Mouse (Mus musculus) T-helper 1 cell (primary cell): ENCODE results near the gene Ccdc81.

Experiments
- in situ Hi-C: fragments of 300-600 bp; cut with MboI, MseI; formaldehyde crosslinking; loops from one replicate; pipeline ENCODE4 v1.15.1; 2025; ENCODE audit warnings: high pct_unique_total_duplicates

The Ccdc81 gene

DNA sequence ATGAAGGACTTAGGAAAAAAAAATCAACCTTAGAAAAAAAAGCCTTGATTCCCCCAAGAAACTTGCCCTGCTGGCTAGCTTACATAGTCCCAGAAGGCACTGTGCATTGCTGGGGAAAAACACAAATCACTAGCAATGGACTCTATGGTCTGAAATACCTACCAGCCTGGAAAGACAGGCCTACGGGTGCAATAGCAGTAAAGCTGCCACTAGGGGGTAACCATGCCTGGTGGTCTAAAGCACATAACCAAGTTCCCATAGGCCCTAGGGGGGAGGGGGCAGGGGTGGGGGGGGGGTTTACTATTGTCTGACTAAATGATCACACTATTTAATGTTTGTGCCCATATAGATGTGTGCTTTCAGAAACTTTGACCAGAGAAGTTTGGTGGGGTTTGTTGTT, 38.7 kb downstream of the Ccdc81 start:
- in situ Hi-C loops: no loop called here

GRCm38 (mm10) chr7:89856440-89857217, 46.8 kb downstream of the Ccdc81 start:
- in situ Hi-C loops: no loop called here

DNA sequence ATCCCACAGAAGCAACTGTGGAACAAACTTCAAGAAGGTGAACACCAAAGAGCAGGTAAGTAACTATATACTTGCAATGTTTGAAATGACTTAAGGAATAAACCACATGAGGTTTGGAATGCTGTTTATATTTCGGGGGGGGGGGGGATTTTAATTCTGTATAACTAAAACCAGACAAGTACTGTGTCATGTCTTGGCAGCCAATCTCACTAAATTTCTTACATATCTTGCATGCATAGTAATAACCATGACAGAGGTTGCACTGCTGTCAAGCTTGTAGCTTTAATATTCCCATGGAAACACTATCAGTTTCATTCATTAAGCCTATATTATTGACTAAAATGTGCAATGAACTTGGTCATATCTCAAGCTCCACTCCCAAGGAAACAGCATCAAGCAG, 48.2 kb downstream of the Ccdc81 start:
- in situ Hi-C loops: no loop called here

- in situ Hi-C loops: no loop called here
Measured at GRCm38 (mm10) chr7:89853131-89853530, 50.3 kb downstream of the Ccdc81 start.

GRCm38 (mm10) chr7:89852158-89853095, 51.0 kb downstream of the Ccdc81 start:
- in situ Hi-C loops: no loop called here

- in situ Hi-C loops: no loop called here
Measured at GRCm38 (mm10) chr7:89850510-89850909, 52.9 kb downstream of the Ccdc81 start.

- in situ Hi-C loops: loop anchor here (5.0 to 10.0 kb wide), 2 partner anchors 371 to 758 kb away; no protein-coding TSS in a partner anchor
Measured at GRCm38 (mm10) chr7:89845669-89846068, 57.8 kb downstream of the Ccdc81 start.

- in situ Hi-C loops: loop anchor here (5.0 to 10.0 kb wide), 2 partner anchors 331 to 369 kb away; no protein-coding TSS in a partner anchor
Measured at GRCm38 (mm10) chr7:89843533-89843932, 59.9 kb downstream of the Ccdc81 start.

DNA sequence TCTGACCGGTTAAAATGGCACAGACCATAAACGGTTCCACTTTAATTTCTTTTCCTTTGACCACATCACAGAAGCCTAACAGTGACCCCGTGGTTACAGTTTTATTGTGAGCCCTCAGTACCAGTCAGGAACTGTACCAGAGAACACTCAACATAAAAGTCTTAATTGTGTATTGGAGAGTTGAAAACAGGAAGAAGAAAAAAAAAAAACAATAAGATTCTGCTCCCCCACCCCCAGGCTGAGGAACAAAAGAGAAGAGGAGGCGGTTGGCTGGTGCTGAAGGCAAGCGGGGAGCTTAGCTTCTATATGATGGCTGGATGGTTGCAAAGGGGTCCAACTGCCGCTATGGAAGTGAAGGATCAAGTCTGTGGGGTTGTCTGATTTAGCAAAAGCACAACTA, 60.3 kb downstream of the Ccdc81 start:
- in situ Hi-C loops: loop anchor here (5.0 to 10.0 kb wide), 2 partner anchors 331 to 368 kb away; no protein-coding TSS in a partner anchor

DNA sequence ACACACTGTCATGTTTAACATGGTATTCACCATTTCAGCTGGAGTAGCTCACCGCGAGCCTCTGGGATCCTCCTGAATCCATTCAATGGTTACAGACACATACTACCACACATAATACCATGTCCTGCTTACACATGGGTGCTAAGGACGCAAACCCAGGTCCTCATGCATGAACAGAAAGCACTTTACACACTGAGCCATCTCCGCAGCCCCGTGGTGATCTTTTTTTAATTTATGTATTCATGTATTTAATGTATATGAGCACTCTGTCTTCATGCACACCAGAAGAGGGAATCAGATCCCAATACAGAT, 61.1 kb downstream of the Ccdc81 start:
- in situ Hi-C loops: loop anchor here (5.0 to 10.0 kb wide), 2 partner anchors 330 to 368 kb away; no protein-coding TSS in a partner anchor

DNA sequence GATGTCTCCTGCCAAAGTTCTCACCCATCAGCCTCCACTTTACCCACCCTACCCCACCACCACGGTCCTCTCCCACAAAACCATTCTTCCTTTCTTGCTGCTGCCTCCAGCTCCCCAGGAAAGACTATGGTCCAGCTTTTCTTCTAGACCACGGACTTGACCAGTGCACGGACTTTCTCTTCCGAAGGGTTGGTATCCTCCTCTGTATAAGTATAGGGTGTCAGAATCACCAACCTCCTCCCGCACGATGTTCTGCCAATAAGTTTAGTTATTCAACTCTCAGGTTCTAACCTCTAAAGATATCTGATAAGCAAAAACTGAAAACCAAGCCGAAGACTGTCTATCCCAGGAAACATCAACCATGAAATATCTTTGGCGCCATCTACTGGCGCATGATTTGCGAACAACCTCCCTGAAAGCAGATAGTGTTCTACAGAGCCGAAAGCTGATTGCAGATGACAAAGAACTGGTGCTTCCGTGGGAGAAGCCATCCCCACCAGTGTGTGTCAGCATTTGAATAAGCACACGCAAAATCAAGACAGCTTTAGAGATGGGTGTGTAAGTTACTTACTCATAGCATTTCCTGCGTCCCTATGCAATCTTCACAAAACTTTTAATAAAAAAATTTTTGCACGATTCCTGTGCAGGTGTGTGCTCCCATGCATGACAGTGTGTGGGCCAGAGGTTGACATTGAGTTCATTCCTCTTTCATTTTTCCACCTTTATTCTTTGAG, 61.6 kb downstream of the Ccdc81 start:
- in situ Hi-C loops: loop anchor here (5.0 to 10.0 kb wide), 2 partner anchors 330 to 367 kb away; no protein-coding TSS in a partner anchor

- in situ Hi-C loops: loop anchor here (5.0 to 10.0 kb wide), 2 partner anchors 327 to 365 kb away; no protein-coding TSS in a partner anchor
Measured at GRCm38 (mm10) chr7:89839721-89840120, 63.7 kb downstream of the Ccdc81 start.

DNA sequence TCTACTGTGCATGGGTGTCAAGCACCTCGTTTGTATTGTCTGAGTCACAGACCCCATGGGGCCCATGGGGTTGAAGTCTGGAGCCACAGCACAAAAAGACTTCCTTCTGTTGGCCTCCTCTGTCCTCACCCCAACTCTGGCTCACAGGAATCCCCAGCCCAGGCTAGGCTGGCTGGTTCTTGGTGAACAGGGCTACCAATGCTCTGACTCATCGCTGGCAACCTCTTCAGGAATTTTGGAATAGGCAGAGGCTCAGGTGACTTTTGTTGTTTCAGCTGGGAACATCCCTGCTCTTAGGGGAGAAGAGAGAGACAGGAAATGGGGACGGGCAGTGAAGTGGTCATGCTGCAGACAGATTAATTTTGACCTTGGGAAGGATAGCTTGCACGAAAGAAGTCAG, 65.6 kb downstream of the Ccdc81 start:
- in situ Hi-C loops: no loop called here

- in situ Hi-C loops: no loop called here
Measured at GRCm38 (mm10) chr7:89836676-89837075, 66.8 kb downstream of the Ccdc81 start.

DNA sequence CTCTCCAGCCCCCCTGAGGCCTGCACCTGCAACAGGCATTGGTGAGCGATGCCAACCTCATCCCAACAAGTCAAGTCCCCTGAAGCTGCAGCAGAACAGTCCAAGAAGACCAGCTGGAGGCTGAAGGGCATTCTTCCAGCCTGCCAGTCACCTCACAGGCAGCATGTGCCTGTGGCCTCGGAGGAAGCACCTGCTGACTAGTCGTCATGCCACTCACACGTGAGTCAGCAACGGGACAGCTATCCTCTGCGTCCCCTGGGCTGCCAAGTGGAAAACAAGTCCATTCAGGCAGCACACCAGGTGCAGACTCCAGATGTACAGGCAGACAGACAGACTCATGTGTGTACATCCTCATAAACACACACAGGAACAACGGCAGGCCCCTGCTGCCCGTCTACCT, 67.9 kb downstream of the Ccdc81 start:
- in situ Hi-C loops: no loop called here

DNA sequence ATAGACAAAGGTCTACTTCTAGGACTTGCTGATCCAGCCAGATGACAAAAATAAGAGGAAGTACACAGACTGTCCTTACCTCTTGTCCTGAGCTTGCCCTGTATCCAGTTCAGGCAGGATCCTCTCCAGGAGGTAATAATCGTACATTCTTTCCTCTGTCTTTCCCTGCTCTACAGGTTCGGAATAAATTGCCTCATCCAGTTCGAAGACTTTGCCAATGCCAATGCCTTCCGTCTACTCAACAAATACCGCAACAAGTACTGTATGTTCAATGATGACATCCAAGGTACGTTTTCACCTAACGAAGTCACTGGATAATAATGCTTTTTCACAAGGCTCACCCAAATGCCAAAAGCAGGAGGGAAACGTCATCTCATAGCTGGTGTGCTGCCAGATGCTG, 69.9 kb downstream of the Ccdc81 start:
- in situ Hi-C loops: no loop called here

DNA sequence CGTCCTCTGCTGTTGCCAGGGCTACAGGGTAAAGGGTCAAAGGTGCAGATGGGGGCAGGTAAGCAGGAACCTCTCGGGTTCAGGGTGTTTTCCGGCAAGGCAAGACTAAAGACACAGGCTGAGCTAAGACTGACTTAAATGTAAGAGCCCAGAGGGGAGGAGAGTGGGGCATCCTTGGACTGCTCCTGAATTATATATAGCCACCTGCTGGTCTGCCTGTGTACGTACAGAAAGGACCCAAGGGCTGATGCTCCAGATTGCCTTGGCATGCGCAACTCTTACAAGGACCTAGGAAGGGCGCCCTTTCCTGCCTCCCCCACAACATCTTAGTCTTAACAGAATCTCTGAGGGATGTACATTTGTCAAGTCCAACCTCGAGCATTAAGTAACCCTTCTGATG, 74.2 kb downstream of the Ccdc81 start:
- in situ Hi-C loops: no loop called here

- in situ Hi-C loops: no loop called here
Measured at GRCm38 (mm10) chr7:89828436-89829065, 74.9 kb downstream of the Ccdc81 start.
